Mouse (Mus musculus) cerebellum, postnatal 4 days (tissue): ENCODE results near the gene Ddost.
A peak's percentile ranks its signal among the peaks of the same experiment; 100 is the strongest.

Experiments
- DNase-seq, 2 experiments: peaks; one replicate each; pipeline ENCODE4 v3.0.0; 2022; ENCODE audit warnings: low spot score in 2 of 2, mixed read lengths in 1 of 2

The Ddost gene

DNA sequence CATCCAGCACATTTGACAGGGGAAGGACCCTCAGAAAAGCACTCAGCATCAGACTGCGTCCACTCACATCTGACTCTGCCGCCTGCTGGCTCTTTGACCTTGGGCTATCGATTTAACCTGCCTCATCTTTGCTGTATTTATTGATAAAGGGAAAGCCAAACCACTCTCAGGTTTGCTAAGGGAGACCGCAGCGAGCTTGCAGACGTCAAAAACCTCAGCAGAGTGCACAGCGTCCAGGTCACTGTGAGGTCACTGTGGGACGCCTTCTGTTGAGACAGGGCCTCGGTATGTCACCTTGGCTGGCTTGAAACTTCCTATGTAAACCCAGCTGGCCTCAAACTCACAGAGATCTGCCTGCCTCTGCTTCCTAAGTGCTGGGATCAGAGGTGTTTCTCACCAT, 32.8 kb downstream of the Ddost start:
- DNase-seq: no peak

DNA sequence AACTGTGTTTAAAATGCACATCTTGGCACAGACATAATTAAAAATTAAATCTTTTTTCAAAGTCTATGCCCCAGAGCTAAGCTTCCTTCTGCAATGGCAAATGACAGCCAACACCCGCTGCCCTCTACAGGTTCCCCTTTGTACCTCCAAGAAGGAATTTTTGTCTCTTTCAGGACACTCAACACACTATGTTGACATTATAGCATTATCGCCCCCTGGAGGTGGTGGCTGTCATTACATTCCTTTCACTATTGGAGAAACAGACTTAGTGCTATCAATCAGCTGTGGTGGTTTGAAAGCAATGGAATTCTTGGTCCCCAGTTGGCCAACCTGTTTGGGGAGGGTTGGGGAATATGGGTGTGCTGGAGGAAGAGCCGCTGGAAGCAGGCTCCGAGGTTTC, 35.4 kb downstream of the Ddost start:
- DNase-seq: peak in 1 of 2 experiments; percentile 59

DNA sequence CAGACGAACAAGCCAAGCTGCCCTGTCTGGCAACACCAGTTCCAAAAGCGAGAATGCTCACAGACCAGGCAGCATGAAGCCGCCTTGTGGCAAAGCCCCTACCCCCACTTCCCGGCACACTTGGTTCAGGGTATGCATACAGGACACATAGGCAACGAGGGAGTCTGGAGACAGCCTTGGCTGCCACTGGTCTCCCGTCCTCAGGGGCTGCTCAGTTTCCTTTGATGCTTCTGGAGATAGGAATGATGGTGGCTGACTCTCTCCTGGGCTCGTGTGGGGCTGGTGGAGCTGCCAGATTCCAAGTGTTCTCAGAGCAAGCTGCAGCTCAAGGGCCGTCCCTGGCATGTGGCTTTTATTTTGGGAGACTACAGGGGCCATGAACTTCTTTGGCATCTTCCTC, 36.9 kb downstream of the Ddost start:
- no peak for DNase-seq

DNA sequence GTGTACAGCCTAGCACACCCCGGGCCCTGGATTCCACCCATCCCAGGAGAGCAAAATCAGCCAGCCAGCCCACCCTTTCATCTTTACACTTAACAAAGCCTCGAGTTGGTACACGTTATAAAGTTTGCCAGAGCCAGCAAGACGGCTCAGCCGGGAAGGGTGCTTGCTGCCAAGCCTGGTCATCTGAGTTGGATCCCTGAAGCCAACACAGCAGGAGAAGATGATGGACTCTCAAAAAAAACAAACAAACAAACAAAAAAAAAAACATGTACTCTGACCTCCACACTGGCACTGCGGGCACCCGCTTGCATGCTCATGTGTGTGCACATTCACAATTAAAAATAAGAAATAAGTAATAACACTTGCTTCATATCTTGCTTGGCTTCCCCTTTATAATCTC, 37.5 kb downstream of the Ddost start:
- no peak for DNase-seq

DNA sequence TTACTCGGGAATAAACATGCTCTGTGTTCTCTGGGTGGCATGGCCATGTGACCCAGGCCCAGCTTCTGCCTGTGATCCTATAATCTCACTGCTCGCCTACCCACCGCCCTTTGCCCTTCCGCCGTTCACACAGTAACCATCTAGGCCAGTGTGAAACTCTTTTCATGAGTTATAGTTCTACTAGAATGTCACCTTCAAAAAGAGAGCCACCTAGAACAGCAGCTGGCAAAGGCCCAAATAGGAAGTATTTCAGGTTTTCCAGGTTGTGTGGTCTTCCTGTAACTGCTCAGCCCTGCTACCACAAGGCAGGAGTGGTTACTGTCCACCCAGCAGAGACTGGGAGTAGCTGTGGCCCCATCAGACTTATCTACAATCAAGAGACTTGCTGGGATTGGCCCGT, 38.2 kb downstream of the Ddost start:
- DNase-seq: no peak

DNA sequence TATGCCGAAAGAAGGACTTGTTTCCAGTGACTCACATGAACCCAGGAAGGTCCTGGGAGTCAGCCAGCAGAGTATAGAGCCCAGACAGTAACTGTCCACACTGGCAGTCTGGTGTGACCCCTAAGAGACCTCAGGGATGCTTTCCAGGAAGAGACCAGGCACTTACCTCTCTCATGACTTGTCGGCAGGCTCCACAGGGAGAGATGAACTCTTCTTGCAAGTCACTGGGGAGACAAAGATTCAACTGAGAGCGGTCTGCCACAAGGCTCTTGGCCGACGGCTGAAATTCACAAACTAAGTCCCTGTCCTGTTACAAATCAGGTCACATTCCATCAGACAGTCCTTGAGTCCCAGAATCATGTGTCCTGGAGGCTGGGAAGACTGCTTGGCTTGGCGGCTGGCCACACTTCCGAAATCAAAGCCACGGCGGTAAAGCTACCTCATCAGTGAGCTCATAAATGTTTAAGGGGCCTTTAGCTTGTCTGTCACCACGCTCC, 38.9 kb downstream of the Ddost start:
- DNase-seq: no peak

DNA sequence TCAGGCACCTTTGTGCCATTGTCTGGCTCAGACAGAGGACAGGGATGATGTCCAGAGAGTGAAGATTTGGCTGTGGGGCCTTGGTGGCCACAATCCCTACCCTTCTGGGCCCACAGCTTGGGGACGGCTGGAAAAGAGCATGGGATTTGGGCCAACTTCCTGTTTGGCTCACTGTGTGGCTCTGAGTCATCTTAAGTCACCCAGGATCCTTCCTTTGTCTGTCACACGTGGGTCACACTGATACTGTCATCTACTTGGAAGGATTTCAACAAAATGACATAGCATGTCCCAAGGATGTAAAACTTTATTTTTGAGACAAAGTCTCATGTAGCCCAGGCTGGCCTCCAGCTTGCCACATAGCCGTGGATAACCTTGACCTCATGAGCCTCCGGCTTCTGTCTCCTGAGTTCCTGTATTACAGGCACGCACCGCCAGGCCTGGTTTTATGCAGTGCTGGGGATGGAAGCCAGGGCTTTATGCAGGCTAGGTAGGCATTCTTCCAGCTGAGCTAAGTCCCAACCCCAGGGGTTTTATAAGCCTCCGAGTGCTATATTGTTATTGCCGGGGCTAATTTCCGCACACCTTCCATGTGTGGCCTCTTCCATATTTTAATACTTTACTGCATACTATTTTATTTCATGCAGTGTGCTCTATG, 40.5 kb downstream of the Ddost start:
- no peak for DNase-seq

DNA sequence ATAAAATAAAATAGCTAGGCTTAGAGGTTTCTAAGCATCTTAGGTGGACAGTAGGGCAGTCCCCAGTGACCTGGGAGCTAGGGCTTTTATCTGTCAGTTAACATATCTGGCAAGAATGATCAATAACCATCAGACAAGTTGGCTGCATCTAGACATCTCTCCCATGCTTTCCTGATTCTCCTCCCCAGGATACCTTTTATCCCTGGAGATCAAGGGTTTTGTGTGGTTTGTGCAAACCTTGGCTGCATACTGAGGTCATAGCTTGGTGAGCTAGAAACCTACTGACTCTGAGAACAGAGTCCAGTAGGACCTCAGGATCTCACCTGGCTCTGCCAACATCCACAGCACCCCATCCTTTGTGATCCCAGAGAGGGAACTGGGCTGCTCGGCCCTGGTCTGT, 42.8 kb downstream of the Ddost start:
- no peak for DNase-seq

DNA sequence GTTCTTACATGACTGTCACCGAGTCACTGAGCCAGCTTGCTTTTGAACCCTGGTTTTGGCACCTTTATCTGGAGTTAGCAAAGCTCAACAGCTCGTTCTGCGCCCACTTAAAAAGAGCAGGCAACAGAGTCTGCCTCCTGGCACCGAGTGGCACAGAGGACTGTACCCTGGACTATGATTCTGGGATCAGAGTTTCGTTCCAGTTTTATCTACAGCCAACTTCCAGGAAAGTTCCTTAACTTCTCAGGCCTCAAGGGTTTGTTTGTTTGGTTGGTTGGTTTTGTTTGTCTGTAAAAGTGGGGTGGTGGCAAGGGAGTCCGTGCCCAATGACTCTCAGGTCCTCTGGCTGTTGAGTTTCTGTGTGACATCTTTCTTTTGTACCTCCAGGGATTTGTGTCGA, 44.2 kb downstream of the Ddost start:
- DNase-seq: no peak

DNA sequence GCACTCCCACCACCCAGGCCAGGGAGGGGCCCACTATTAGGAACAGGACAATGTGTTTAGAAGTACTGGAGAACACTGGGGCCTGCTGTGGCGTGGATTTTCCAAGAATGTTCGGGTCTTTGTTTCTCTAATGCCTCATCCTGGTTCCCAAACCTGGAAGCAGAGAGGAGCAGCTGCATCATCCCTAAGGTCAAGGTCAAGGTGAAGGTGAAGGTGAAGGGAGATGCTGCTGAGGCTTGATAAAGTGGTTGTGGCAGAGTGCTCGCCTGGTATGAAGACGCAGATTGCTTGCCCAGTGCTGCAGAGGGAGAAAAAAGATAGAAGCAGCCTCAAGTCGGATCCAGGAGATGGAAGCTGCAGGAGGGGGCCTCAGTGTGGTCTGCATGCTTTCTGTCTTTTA, 47.3 kb downstream of the Ddost start:
- no peak for DNase-seq

DNA sequence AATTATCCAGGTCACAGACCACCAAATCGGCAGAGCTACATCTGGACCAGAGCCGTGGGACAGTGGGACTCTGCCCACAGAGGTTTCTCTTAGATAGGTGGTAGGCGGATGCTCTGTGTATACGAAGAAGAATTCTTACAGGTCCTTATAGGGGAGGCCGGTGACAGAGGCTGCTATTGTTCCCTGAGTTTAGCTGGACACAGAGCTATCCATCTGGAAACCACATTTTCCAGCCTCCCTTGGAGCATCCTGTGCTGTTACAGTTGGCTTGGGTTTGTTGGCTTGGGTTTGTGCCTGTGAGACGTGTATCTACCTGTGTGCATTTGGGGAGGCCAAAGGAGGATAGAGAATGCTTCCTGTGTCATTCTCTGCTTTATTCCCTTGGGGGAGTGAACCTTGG, 48.2 kb downstream of the Ddost start:
- DNase-seq: no peak

DNA sequence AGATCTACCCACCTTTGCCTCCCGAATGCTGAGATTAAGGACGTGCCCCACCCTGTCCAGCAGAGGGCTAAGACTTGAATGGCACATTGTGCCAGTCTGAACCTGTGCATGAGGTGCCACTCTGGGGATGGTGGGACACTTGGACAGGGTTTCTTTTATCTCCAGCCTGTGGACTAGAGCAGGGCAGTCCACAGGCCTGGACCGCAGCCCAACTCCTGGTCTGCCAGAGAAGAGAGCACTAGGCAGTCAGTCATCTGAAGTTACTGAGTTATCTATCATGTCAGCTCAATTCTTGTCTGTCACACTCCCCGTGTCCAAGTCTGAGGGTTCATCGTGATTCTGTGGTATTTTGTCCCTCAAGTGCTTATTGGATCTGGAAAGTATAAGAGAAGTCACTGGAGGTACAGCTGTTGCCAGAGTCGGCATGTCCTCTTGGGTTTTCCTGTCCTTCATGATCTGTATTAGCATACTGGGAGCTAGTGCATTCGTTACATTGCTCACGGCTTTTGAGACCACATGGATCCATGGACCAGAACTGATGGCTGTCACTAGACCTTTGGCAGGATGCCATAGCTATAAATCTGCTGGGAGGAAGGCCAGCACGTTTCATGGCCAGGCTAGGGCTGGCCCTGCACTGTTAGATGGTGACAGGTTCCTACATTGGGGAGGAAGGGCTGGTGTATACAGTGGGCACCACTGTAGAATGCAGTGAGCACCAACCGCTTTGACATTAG, 49.1 kb downstream of the Ddost start:
- DNase-seq: no peak

DNA sequence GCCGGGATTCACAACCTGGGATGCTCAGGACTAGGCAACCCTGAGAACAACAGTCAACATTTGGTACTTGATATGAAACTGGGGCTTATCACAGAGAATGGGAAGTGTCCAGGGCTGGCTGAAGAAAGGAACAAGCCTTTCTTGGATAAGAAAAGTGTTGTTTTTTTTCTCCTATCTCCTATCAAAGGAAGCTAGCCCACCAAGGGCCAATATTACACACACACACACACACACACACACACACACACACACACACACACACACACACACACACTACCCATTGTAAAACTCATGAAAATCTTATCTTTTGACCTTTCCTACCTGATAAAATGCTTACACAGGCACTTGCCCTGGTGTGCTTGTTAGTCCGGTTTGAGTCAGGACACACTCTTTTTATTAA, 51.0 kb downstream of the Ddost start:
- no peak for DNase-seq

DNA sequence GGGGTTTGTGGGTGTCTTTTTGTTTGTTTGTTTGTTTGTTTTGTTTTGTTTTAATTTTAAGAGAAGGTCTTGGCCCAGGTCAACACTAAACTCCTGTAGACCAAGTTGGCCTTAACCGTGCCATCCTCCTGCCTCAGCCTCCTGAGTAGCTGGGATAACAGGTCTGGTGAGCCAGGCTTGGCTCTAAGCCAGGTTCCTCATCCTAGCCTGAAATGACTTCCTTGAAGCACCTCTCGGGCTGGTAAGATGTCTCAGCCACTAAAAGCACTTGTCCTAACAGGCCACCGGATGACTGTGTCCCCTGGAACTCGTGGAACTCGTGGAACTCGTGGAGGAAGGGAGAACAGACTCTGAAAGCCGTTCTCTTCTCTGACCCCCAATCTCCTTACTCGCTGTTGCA, 51.6 kb downstream of the Ddost start:
- no peak for DNase-seq

DNA sequence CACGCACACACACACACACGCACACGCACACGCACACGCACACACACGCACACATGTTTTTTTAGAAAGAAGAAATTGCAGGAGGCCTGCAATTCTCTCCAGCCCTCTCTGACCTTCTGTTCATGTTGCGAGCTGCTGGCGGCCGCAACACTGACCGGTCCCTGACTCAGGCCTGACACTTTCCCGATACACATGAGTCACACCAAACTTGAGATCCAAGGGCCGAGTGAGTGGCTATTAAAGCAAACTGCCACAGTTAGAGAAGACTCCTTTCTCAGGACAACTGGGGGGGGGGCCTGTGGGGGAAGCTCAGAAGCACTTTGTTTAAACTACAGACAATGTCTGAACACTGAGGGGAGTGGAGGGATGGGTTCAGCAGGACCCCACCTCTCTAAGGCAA, 52.0 kb downstream of the Ddost start:
- DNase-seq: no peak

DNA sequence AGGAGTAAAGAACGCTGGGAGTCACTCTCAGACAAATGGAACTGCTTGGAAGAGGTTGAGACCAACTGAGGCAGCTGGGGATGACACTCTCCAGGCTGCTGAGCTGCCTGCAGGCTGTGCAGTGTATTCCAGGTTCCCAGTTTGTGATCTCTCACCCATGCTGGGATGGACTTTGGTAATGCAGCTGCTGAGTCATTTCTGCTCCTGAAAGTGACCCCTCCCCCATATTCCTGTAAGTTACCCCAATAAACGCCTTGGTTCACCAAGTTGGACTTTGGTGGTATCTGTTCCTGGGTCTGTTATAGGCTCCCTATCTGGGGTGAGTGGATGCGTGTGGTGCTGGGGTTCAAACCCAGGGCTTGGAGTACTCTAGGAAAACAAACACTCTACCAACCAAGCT, 53.6 kb downstream of the Ddost start:
- DNase-seq: no peak

DNA sequence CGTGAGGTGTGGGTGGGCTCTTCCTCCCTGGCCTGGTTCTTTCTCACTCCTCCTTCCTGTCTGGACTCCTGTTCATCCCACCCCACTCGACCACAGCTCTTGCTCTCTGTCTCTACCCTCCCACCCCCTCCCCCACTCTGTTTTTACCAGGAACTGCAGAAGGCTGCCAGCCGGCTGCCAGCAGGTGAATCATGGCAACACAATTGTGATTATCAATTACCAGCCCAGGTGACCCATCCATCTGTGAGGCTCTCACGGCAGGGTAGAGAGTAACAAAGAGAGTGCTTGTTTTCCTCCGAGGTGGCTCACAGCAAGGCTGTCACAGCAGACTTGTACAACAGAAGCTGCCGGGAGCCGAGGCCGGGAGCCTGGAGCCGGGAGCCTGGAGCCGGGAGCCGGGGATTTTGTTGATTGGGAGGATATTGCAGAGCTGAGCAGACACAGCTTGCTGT, 56.9 kb downstream of the Ddost start:
- DNase-seq: peak in 1 of 2 experiments; percentile 36
